Mouse (Mus musculus) thymus, postnatal 36 days (tissue): ENCODE measurements around the gene Atp1a1.

Source experiments
- DNase-seq, 2 experiments: peaks; one replicate each; pipeline ENCODE4 v3.0.0; 2022; ENCODE audit warnings: mixed read lengths in 2 of 2

The Atp1a1 gene

GRCm38 (mm10) chr3:101611012-101611812 lies 6.7 kb upstream of the Atp1a1 start:
- DNase-seq, result no peak

- no peak for DNase-seq
Measured at GRCm38 (mm10) chr3:101609302-101609701, 4.8 kb upstream of the Atp1a1 start.

- DNase-seq, result no peak
Measured at GRCm38 (mm10) chr3:101606861-101607455, 2.5 kb upstream of the Atp1a1 start.

- DNase-seq, result no peak
Measured at GRCm38 (mm10) chr3:101605721-101606120, 1.2 kb upstream of the Atp1a1 start.

GRCm38 (mm10) chr3:101605291-101605690 lies 807 bp upstream of the Atp1a1 start:
- DNase-seq, result no peak

GRCm38 (mm10) chr3:101603661-101604549 lies 579 bp downstream of the Atp1a1 start:
- DNase-seq, result peak; percentile 88 to 91

GRCm38 (mm10) chr3:101603194-101603593 lies 1.3 kb downstream of the Atp1a1 start:
- DNase-seq, result no peak

- DNase-seq, result no peak
Measured at GRCm38 (mm10) chr3:101602511-101603055, 1.9 kb downstream of the Atp1a1 start.

GRCm38 (mm10) chr3:101601687-101602086 lies 2.8 kb downstream of the Atp1a1 start:
- no peak for DNase-seq

GRCm38 (mm10) chr3:101601003-101601525 lies 3.4 kb downstream of the Atp1a1 start:
- DNase-seq, result no peak

GRCm38 (mm10) chr3:101599920-101600741 lies 4.4 kb downstream of the Atp1a1 start:
- DNase-seq, result no peak

- DNase-seq, result no peak
Measured at GRCm38 (mm10) chr3:101599191-101599919, 5.1 kb downstream of the Atp1a1 start.

- no peak for DNase-seq
Measured at GRCm38 (mm10) chr3:101598231-101598905, 6.1 kb downstream of the Atp1a1 start.

GRCm38 (mm10) chr3:101597317-101598096 lies 7.0 kb downstream of the Atp1a1 start:
- DNase-seq, result no peak

GRCm38 (mm10) chr3:101596686-101597085 lies 7.8 kb downstream of the Atp1a1 start:
- no peak for DNase-seq

GRCm38 (mm10) chr3:101595866-101596630 lies 8.4 kb downstream of the Atp1a1 start:
- no peak for DNase-seq

GRCm38 (mm10) chr3:101594982-101595381 lies 9.5 kb downstream of the Atp1a1 start:
- no peak for DNase-seq

- no peak for DNase-seq
Measured at GRCm38 (mm10) chr3:101593266-101593651, 11.2 kb downstream of the Atp1a1 start.
